Mouse (Mus musculus) olfactory bulb, adult 2 months (tissue): Measurements from ENCODE around the gene Zc3h8.

Experiments
- CTCF ChIP-seq: fragments of 200-500 bp; IDR thresholded peaks from 2 replicates; pipeline ENCODE4 v1.5.1; 2012; ENCODE audit warnings: low read depth, mild to moderate bottlenecking, low read length, moderate library complexity; ENCODE audit not compliant: insufficient read depth
- POLR2A ChIP-seq: fragments of 200-500 bp; IDR thresholded peaks from 2 replicates; pipeline ENCODE4 v1.6.1; 2012; ENCODE audit warnings: mild to moderate bottlenecking, low read depth, low read length, moderate library complexity; ENCODE audit not compliant: insufficient read depth

DNA sequence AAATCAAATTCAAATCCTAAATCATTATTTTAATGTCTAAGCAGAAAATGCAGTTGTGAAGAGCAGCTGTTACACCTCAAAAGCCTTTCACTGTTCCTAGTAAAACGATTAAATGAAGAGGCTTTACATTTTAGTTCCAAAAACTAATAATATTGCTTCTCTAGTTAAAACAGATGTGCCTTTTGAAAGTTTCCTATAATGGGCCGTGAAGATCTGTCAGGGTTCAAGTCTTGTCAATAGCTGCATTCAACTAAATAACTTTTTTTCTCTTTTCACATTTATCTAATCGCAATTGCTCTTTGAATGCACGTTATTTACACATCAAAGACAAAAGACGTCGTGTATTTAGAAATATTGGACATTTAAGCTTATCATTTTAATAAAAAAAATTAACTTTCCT is 22.4 kb upstream of the Zc3h8 start:
- TF ChIP-seq POLR2A (no peak), CTCF (no peak)
